Mouse (Mus musculus) central nervous system, embryonic 14 days (tissue): ENCODE data around the gene Gtdc1. TPM values are rescaled to one million over a fixed set of nuclear protein-coding genes. Genes with fewer than 3 reads are reported as not detected.

Source experiments
- polyA plus RNA-seq: library from polyadenylated mRNA; depleted of rRNA; stranded (reverse); fragments of >200 nt; gene quantifications from 2 replicates; pipeline ENCODE4 v1.2.3, GENCODE M21; 2012; rRNA removed

Gtdc1 gene
- polyA plus RNA-seq, result 26.5 and 32.1 TPM in 2 replicates

DNA sequence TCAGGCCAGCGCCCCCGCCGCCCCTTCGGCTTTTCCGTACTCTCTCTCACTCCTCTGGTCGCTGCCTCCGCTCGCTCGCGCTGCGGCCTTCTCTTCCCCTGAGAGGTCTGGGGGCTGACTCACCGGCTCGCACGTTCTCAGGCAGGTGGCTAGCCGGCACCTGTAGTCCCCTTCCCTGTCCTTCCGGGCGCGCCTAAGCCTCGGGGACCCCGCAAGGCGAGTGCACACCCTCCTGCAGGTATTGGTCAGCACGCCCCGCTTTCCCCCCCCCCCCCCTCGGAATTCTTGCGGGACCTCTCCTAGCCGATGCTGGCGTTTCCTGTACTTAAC lies at the start of gene Gtdc1:
Gtdc1 (minus strand) TSS at position 176 of the 330 bp plus-strand sequence.

Other genes starting within 250 kb of the Gtdc1 start
- gene Zeb2, start 189.7 kb upstream of the Gtdc1 start, polyA plus RNA-seq, result 42.7 and 60.0 TPM in 2 replicates